Mouse (Mus musculus): ENCODE measurements around the gene Gm20767.
"Not testable (repeated sequence)": the region's sequence is repeated elsewhere in the genome, so short reads cannot be mapped to it uniquely, and the experiment has no call there.

Gm20767 gene

DNA sequence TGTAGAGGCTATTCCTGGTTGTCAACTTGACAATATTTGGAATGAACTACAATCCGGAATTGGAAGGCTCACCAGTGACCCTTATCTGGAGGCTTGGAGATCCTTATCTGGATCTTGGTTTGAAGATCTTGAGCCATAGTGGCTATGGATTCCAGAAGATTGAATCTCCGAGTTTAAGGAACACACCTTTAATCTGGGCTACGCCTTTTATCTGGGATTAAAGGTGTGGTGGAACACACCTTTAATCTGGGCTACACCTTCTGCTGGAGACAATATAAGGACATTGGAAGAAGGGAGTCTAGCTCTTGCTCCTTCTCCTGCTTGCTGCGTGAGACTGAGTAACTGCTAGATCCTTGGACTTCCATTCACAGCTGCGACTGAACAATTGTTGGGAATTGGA lies at the start of gene Gm20767:
Gene Gm20767, plus strand, starts transcription at position 301 of the 400 bp plus-strand sequence.
- not testable (repeated sequence) for DNase-seq

GRCm38 (mm10) chr13:120092950-120093349 lies 47.1 kb upstream of the Gm20767 start:
- DNase-seq = not testable (repeated sequence)

DNA sequence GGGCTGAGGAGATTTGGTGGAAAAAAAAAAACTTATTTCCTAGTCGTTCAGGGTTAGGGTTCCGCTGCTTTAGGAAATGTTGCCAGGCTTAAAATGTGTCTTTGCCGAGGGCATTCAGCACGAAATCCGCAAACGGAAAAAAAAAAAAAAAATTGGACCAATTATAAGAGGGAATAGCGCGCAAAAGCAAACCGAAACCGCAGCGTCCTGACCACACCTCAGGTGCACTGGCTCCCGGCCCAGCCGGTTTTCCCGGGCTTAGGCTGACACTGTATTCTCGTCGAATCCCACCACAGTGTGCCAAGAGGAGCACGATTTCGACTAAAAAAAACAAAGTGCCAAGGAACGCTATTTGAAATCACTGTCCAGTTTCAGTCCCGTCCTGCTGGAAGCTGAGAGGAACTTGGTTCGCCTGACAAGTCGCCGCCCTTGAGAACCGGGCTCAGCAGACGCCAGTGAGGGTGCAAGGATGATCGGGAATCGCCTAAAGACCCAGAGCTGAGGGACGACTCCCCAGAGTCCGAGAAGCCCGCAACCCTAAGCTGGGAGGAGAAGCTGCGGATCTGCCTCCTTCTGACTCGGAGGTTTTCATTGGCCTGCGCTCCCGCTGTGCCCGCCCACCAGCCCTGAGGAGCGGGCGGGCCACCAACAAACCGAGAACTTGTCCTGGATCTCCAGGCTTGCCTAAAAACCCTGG lies 43.7 kb upstream of the Gm20767 start:
- DNase-seq = not testable (repeated sequence)

DNA sequence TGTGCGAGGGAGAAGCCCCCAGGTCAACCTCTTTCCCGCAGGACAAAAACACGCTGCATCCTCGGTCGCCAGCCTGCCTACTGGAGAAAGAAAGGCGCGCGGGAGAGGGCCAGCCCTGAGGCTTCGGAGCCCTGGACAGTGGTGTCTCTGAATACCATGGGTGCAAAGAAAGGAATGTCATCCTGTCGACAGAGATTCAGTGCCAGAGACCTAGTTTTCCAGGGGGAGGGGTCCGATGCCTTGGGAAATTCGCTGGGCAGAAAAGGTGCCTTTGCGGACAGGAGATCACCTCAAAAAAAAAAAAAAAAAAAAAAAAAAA lies 43.1 kb upstream of the Gm20767 start:
- not testable (repeated sequence) for DNase-seq

DNA sequence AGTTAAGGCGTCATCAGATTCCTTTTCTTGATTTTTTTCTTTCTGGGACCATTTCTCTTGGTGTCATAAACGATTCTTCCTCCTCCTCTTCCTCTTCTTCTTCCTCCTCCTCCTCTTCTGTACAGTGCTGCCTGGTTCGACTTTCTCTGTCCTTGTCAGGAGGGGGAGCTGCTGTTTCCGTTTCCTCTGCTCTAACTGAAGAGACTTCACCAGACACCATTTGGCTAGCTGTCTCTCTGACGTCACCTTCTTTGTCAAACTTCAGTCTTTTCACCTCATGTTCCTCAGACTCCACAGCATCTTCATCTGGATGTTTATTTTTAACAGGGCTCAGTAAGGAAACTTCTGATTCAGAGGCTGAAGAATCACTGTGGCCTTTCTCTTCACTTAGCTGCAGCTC lies 40.7 kb upstream of the Gm20767 start:
- DNase-seq = not testable (repeated sequence)

DNA sequence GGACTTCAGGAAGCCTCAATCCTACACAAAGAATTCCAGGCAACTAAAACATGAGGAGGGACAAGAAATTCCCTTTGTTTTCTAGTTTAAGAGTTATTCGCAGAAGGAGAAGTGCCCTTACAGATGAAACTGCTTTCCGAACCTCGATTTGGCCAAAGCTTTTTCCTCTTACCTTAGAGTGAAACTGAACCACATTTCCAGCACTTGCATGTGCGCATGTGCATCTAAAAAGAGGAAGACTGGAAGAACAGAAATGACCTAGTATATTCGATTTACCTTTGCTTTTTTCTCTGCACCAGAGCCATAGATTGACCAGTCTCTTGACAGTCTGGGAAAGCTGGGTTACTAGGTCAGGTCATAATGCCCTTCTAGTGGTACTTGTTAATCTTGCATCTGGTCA lies 33.5 kb upstream of the Gm20767 start:
- not testable (repeated sequence) for DNase-seq

DNA sequence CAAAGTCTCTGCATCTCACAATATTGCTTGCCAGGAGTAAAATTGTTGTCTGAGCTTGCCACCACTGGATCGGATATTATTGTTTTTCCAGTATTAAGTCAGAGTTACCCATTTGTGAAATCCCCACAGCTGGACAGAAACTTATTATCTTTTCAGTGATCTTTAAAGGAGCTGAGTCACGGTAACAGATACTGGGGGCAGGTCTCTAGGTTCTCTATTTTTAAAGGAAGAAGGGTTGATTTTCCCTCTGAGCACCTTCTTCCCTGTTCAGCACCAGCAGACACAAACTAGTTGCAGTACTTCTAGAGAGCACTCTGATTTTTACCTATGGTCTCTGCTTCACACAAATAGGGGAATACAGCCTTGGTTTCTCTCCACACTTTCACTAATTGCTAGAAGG lies 33.0 kb upstream of the Gm20767 start:
- not testable (repeated sequence) for DNase-seq

DNA sequence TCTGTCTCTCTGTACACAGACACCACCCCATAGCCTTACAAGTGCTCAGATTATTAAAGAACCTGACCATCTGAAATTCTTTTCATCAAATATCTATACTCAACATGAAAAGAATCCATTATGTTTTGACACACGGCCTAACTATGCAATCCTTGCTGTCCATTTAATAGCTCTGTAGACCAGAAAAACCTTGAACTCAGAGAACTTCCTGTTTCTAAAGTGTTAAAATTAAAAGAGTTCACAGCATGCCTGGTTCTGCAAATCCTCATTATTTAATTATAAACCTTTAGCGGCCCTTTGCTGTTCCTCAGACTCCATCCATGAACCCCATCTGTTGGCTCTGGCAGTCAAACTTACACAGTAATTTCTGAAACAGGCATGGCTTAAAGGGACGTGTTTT lies 2.3 kb downstream of the Gm20767 start:
- DNase-seq = not testable (repeated sequence)

DNA sequence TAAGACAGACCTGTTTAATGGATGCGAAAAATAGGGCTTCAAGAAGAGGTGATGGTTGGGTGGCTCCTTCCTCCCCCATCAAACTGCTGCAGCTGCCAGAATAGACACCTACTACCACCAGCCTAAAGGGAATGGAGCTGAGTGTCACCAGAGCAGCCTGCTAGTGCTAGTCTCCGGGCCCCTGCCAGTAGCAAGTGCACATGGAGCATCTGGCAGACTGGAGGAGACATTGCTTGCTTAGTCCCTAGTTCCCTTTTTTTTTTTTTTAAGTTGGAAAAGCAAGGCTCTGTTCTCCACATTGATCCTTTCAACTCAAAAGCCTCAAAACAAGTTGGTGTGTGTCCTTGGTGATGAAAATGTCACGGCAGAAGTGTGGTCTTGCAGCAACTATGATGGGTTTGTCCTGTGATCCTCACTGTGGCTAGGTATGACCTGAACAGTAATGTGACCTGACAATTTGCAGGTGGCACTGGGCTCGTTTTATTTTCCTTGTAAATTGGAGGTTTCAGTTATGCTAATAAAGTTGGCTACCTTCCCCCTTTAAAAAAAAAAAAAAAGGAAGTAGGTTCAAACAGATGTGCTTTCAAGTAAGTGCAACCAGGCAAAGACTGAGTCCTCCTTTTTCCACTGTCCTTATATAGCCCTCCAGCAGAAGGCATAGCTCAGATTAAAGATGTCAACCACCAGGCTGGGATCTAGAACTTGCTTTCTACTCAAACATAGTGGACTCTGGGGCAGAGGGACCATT lies 9.8 kb downstream of the Gm20767 start:
- not testable (repeated sequence) for DNase-seq

DNA sequence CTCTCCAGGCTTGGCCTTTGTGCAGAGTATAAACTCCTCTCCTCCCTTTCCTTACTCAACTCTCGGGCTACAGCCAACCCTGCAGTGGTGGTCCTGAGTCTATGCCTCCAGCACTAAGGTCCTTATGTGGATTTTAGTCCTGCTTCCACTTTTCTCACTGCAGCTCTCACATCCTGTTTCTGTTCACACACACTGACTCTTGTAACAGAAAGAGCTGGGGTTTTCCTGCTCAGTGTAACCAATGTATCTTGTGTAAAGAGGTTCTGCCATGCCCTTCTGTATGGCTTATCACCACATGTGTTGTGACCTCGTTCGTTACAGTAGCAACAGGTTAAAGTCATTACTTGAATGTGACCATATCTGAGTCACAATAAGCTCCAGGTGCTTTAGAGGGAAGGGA lies 10.5 kb downstream of the Gm20767 start:
- DNase-seq = not testable (repeated sequence)

DNA sequence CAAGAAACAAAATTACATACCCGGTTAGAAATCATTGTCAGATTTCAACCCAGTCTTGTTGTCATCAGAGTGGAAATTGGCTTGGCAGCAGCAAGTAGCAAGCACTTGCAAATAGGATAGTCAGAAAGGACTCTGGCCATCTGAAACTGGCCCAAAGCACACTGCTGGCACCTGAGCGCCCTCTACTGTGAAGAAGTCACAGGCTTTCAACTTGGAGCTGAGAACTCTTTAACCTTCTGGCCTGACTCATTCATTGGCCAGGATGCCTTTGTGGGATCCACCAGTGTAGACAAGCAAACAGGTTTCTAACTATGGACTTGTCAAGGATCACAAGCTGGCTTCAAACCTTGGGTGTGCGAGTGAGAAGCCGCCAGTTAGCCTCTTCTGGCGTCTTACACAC lies 28.3 kb downstream of the Gm20767 start:
- not testable (repeated sequence) for DNase-seq

GRCm38 (mm10) chr13:120172133-120172532 lies 32.1 kb downstream of the Gm20767 start, which contains the start of gene Gm21818:
TSS of gene Gm21818 (plus strand) at chr13:120172433.
- not testable (repeated sequence) for DNase-seq

DNA sequence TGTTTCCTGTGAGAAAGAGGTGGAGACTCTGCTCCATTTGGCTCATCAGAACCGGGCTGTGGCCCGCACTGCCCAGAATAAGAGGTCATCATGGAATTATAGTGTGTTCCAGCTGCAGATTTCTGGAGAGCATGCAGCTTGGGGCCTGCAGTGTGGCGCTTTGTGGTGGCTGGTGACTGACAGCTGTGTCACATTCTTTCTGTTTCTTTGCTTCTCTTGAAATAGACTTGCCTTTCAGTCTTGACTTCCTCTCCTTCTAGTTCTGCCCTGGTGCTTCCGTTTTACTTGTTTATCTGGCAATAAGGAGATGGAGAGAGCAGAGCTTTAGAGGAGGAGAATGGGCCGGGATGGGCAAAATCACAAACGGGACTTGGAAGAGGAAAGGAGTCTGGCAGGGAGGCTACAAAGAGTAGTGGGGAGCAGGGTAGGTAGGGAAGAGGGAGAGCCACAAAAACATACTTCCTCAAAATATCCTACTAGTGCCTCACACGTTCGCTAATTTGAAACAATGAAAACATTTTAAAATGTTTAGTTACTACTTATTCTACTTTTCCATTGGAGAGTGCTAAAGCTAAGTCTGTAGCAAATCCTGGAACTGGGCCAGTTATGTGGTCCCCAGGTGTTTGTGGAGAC lies 56.3 kb downstream of the Gm20767 start:
- DNase-seq = not testable (repeated sequence)

All from layer of hippocampus, adult 9-11 months (tissue).